Comparison of ENCODE assay signal across 9 mouse cellular contexts in genomic region chr1:33875691-33876090, GRCm38 (mm10). TPM values are rescaled to one million over a fixed set of nuclear protein-coding genes. Genes with fewer than 3 reads are reported as not detected.
DNase-seq lines count a peak whose midpoint lies in the region; ATAC-seq lines count a peak whose summit lies in the region.
"Had no signal": no experiment of that assay in that cellular context is flagged by ENCODE, and none has a peak within 500 bp of the region (broad histone marks: within the 10 kb centered on the region; RNA-seq: fewer than 3 reads in every experiment).

No protein-coding gene starts in this region.

- H3K27me3 ChIP-seq in forebrain, embryonic 14.5 days (replicated peaks; ENCODE audit: control insufficient read depth, insufficient read depth, low read length), result no peaks in the 10 kb centered on the region
- no peaks in the 10 kb centered on the region for H3K27me3 ChIP-seq in forebrain, embryonic 16.5 days (replicated peaks; ENCODE audit: control insufficient read depth, insufficient read depth, low read length)
- H3K27me3 ChIP-seq in limb, embryonic 11.5 days (ENCODE audit: control insufficient read depth, insufficient read depth, low read length), result no peaks in the 10 kb centered on the region
- H3K27me3 ChIP-seq: neural tube, embryonic 12.5 days had no signal

- DNase-seq in forebrain, embryonic 14.5 days (ENCODE audit: low spot score), result peak; percentile 14
- DNase-seq in lung, postnatal 10 days, result peak; percentile 9
- DNase-seq in lung, adult 18-20 months, result no peak
- DNase-seq in adipocyte (ENCODE audit: low spot score), result peak; percentile 19
- peak; percentile 36 for DNase-seq in limb, embryonic 11.5 days (ENCODE audit: low spot score)
- DNase-seq in Muller cell, postnatal 12 days (ENCODE audit: inconsistent ontology term), result no peak
- DNase-seq in right cerebral cortex, adult 2 months (ENCODE audit: low spot score in 2 of 2), result no peak

- no peaks in the 10 kb centered on the region for H3K9me3 ChIP-seq in forebrain, embryonic 14.5 days (replicated peaks; ENCODE audit: control insufficient read depth, low read length)
- no peaks in the 10 kb centered on the region for H3K9me3 ChIP-seq in forebrain, embryonic 16.5 days (ENCODE audit: control insufficient read depth, low read length)
- H3K9me3 ChIP-seq in limb, embryonic 11.5 days (ENCODE audit: control insufficient read depth, low read length), result no peaks in the 10 kb centered on the region

- H3K4me2 ChIP-seq in forebrain, embryonic 14.5 days (ENCODE audit: low read length), result no peak overlapping the region
- H3K4me2 ChIP-seq in forebrain, embryonic 16.5 days (ENCODE audit: low read length), result no peak overlapping the region
- no peak overlapping the region for H3K4me2 ChIP-seq in limb, embryonic 11.5 days (ENCODE audit: low read depth, severe bottlenecking)
- H3K4me2 ChIP-seq: neural tube, embryonic 12.5 days had no signal

- ATAC-seq in forebrain, embryonic 14.5 days, result no peak
- ATAC-seq in forebrain, embryonic 16.5 days, result no peak
- ATAC-seq in limb, embryonic 11.5 days (ENCODE audit: insufficient number of reproducible peaks, low FRiP score, low TSS enrichment, low read depth), result no peak

- WGBS in forebrain, embryonic 14.5 days, result 59% methylated on average over 6 of the region's 6 CpGs
- WGBS in forebrain, embryonic 16.5 days, result 50% methylated on average over 6 of the region's 6 CpGs
- WGBS in limb, embryonic 11.5 days, result 40% methylated on average over 6 of the region's 6 CpGs

- H3K36me3 ChIP-seq in forebrain, embryonic 14.5 days (ENCODE audit: control insufficient read depth, insufficient read depth, low read length), result no peaks in the 10 kb centered on the region
- H3K36me3 ChIP-seq in forebrain, embryonic 16.5 days (ENCODE audit: control insufficient read depth, insufficient read depth), result no peaks in the 10 kb centered on the region
- H3K36me3 ChIP-seq in limb, embryonic 11.5 days (ENCODE audit: control insufficient read depth, insufficient read depth, low read length), result no peaks in the 10 kb centered on the region
- H3K36me3 ChIP-seq: neural tube, embryonic 12.5 days had no signal

- H3K9ac ChIP-seq in forebrain, embryonic 14.5 days (ENCODE audit: low read length), result no peak overlapping the region
- no peak overlapping the region for H3K9ac ChIP-seq in forebrain, embryonic 16.5 days (replicated peaks; ENCODE audit: low read depth, low read length)
- H3K9ac ChIP-seq in limb, embryonic 11.5 days (ENCODE audit: low read length), result no peak overlapping the region
- H3K9ac ChIP-seq: neural tube, embryonic 12.5 days had no signal

- no peak overlapping the region for H3K27ac ChIP-seq in forebrain, embryonic 14.5 days (ENCODE audit: low read depth, low read length)
- H3K27ac ChIP-seq in forebrain, embryonic 16.5 days (ENCODE audit: low read length), result no peak overlapping the region
- no peak overlapping the region for H3K27ac ChIP-seq in limb, embryonic 11.5 days (replicated peaks; ENCODE audit: low read depth, low read length)
- H3K27ac ChIP-seq: neural tube, embryonic 12.5 days had no signal

- H3K4me1 ChIP-seq in forebrain, embryonic 14.5 days (ENCODE audit: control insufficient read depth, insufficient read depth, low read length), result no peaks in the 10 kb centered on the region
- no peaks in the 10 kb centered on the region for H3K4me1 ChIP-seq in forebrain, embryonic 16.5 days (replicated peaks; ENCODE audit: control insufficient read depth, insufficient read depth, low read length)
- no peaks in the 10 kb centered on the region for H3K4me1 ChIP-seq in limb, embryonic 11.5 days (ENCODE audit: control insufficient read depth, insufficient read depth, low read length)
- H3K4me1 ChIP-seq: neural tube, embryonic 12.5 days had no signal

- no peak overlapping the region for H3K4me3 ChIP-seq in forebrain, embryonic 14.5 days (ENCODE audit: low read depth, low read length)
- H3K4me3 ChIP-seq in forebrain, embryonic 16.5 days (replicated peaks; ENCODE audit: low read length), result no peak overlapping the region
- no peak overlapping the region for H3K4me3 ChIP-seq in limb, embryonic 11.5 days (ENCODE audit: low read depth, low read length)
- H3K4me3 ChIP-seq: neural tube, embryonic 12.5 days had no signal

RNA-seq across cellular contexts. Expression of gene Bend6, which starts 31.9 kb away (rescaled TPM):
- polyA plus RNA-seq in forebrain, embryonic 14.5 days (2014; fragmentation: Nextera tagmentation; extraction: Ambion mirVana), result 32.2 and 40.3 TPM in 2 replicates
- 58.6 and 61.5 TPM in 2 replicates for polyA plus RNA-seq in forebrain, embryonic 16.5 days (2015; fragmentation: Nextera tagmentation; extraction: Ambion mirVana)
- 0.78 and 1.5 TPM in 2 replicates for polyA plus RNA-seq in limb, embryonic 11.5 days (2014; fragmentation: Nextera tagmentation; extraction: Ambion mirVana)

RNA-seq across cellular contexts. Expression of gene Dst, which starts 32.3 kb away (rescaled TPM):
- polyA plus RNA-seq in forebrain, embryonic 14.5 days (2014; fragmentation: Nextera tagmentation; extraction: Ambion mirVana), result 24.9 and 43.9 TPM in 2 replicates
- polyA plus RNA-seq in forebrain, embryonic 16.5 days (2015; fragmentation: Nextera tagmentation; extraction: Ambion mirVana), result 35.5 and 41.2 TPM in 2 replicates
- 14.7 and 18.6 TPM in 2 replicates for polyA plus RNA-seq in limb, embryonic 11.5 days (2014; fragmentation: Nextera tagmentation; extraction: Ambion mirVana)

Comparison
In these comparisons a context has a peak if more than half of its experiments do, and no peak if none do; other contexts are left out.
1. DNase-seq: peak in forebrain, embryonic 14.5 days (single experiment), lung, postnatal 10 days (single experiment), adipocyte (single experiment) and limb, embryonic 11.5 days (single experiment); none in lung, adult 18-20 months (0 of 2), Muller cell, postnatal 12 days (single experiment) and right cerebral cortex, adult 2 months (0 of 2).
2. RNA of gene Bend6, which starts 31.9 kb away (polyA plus RNA-seq): 58.6 to 61.5 TPM in forebrain, embryonic 16.5 days and 32.2 to 40.3 TPM in forebrain, embryonic 14.5 days; 0.78 to 1.5 TPM in limb, embryonic 11.5 days; every median in the first group is over 10 times any median in the second.